Mouse (Mus musculus) T-cell, adult 2 months (primary cell): Measurements from ENCODE around the gene Spn.
A peak's percentile ranks its signal among the peaks of the same experiment; 100 is the strongest.
"Not testable (repeated sequence)": the region's sequence is repeated elsewhere in the genome, so short reads cannot be mapped to it uniquely, and the experiment has no call there.

Experiments
- DNase-seq: peaks from one replicate; pipeline ENCODE4 v3.0.0; 2022; ENCODE audit warnings: low spot score

The Spn gene

DNA sequence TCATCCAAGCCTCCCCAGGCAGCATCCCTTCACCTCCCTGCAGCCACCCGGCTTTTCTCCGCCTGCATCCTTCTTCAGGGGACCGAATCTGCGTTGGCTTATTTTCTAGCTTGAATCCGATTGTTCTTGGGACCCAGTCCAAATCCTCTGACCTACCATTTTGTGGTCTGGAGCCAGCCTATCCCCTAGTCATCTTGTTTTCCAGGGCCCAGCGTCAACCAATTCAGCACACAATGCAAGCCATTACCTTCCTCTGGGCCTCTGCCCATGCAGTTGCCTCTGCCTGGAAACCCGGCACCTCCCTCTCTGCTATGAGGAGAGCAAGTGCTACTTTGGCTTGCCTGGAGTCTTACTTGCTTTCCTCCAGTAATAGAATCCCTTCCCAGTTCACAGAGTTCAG, 32.1 kb downstream of the Spn start:
- DNase-seq, result no peak

DNA sequence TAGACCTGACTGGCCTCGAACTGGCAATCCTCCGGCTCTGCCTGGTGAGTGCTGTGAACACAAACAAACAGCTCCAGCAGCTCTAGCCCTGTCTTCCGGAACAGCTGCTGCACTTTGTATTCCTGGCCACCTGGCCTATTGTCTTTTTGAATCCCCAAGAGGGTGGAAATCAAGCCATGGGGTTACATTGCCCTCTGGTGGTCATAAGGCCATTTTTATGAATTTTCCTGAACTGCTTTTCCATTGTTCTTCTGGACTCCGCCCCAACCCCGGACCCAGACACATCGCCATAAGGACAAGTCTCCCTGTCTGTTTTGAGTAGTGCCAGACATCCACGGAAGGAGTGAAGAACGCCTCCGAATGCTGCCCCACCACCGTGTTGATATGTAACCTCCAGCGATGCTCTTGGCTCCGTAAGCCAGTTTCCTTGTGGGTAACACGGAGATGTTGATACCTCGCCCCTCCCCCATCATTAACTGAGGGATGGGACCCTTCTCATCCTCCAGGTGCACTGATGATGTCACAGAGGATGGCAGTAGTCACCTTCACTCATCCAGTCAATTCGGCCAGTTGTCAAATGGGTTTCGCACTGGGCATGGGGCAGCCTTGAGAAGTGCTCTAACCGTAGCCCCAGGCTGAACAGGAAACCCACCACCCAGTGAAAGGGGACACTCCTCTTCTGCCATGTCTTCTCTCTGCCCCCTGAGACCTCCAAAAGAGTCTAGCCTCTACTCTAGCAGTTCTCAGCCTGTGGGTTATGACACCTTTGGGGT, 32.9 kb downstream of the Spn start:
- peak; percentile 84 for DNase-seq

DNA sequence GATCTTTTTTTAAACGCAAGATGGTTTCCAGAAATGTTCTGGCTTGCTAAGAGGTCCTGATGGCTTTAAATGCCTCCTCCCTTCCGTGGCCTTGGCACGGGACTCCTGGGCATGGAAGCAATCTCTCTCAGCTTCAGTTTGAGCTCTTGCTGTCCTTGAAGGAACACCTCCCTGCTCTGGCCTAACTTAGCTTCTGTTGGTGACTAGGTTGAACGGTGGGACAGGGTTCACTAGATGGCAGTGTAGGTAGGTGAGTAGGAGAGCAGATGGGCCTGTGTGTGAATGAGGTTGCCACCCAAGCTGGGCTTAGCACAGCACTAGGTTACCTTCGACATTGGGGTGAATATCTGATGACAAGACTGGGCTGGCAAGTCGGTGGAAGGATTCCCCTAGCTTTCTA, 33.7 kb downstream of the Spn start:
- DNase-seq, result peak; percentile 37

DNA sequence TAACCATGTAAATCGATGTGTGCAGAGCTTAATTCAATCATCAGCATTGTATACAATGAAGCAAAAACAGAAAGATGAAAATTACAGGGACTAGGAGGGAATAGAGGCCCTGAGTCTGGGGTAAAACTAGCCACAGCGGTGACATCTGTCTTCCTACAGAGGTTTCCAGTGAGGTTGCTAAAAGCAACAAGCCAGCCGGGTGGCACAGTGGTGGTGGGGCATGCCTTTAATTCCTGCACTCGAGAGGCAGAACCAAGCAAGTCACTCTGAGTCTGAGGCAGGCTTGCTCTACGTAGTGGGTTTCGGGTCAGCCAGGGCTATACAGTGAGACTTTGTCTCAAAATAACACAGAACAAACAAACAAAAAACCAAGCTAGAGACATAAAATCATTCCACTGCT, 35.5 kb downstream of the Spn start:
- no peak for DNase-seq

DNA sequence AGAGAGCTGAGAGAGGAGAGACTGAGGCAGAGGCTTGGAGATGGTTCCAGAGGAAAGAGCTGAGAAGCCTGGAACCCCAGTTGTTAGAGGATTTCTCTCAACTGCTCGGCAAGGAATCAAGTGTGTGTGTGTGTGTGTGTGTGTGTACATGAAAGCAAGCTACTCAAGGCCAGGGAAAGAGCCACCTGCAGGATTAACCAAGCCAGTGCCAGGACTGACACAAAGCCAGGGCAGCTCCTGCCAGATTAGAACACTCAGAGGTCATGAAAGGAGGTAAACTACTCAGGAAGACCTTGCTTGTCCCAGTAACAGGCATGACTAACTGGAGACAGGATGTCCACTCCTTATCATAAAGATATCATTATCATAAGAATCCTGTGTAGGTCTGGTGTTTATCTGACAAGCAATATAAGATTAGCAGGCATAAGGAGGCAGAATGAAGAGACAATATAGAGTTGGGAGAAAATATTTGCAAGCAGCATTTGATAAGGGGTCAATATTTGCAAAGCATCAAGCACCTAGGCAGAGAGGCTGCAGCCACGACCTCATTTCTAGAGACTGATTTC, 36.1 kb downstream of the Spn start:
- DNase-seq, result no peak

DNA sequence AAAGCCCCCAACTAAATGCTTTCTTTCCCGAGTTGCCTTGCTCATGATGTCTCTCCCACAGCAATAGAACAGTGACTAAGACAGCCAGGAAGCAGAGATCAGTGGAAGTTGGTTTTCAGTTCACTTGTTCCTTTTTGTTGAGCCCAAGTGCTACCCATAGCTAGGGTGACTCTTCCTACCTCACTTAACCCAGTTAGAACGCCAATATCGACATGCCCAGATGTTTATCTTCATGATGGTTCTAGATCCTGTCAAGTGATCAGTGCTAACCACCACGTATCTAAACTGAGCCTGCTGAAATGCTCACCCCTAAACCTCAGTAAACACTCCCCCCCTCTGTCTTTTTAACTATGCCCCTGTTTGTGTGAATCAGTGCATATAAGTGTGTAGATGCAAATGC, 38.1 kb downstream of the Spn start:
- DNase-seq, result no peak

DNA sequence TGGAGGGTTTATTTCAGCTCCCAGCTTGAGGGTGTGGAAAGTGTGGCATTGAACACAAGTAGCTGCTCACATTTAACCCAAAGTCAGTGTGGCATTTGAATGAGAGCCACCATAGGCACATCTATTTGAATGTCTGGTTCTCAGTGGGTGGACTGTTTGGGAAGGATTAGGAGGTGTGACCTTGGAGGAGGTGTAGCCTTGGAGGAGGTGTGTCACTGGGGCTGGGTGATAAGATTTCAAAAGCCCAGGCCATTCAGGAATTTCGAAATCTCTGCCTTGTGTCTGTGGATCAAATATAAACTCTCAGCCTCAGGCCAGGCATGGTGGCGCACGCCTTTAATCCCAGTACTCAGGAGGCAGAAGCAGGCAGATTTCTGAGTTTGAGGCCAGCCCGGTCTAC, 38.7 kb downstream of the Spn start:
- DNase-seq, result no peak

DNA sequence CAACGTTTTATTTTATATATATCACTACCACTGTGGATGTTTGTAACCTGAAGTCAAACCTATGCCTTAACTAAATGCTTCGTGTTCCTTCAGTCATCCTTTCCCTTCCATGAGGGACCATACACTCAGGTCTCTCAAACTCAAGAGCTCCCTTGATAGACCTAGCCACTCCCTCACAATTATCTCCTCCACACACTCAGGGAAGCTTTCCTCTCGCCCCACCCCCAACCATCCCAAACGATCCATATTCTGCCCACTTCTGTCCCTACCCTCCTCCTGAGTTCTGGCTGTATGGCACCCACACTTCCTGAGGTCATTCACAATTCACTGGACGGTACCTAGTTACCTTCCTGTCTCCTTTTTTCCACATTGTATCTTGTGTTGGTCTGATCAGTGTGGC, 39.1 kb downstream of the Spn start:
- no peak for DNase-seq

DNA sequence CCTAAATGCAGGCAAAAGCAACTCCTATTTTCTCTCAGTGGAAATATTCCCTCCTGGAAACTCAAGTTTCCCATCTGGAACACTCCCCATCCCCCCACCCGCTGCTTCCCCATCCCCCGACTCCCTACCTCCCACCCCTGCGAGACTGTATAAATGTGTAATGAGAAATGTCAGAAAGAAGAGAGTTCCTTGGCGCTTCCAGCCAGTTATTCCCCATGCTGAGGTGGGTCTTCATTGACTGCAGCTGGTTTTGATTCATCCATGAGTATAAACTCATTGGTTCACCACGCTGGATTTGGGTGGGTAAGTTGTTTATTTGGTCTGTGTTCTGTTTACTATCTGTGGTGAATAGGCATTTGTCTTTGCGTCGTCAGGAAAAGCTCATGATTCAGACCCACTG, 41.2 kb downstream of the Spn start:
- DNase-seq, result no peak

DNA sequence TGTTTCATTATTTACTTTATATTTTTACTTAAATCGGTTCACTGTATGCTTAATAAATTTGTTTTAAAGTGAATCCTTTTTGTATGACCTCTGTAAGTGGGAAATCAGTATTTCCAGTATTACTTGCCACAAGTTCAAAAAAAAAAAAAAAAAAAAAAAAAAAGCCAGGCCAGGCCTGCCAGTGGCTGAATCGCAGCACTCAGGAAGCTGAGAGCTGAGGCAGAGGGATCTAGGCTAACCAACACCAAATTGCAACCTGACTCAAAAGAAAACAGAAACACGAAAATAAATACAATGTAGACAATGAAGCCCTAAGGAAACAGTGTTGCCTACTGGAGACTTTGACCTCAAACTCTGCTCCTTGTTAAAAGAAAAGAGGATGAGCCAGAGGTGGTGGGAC, 43.7 kb downstream of the Spn start:
- DNase-seq, result no peak

DNA sequence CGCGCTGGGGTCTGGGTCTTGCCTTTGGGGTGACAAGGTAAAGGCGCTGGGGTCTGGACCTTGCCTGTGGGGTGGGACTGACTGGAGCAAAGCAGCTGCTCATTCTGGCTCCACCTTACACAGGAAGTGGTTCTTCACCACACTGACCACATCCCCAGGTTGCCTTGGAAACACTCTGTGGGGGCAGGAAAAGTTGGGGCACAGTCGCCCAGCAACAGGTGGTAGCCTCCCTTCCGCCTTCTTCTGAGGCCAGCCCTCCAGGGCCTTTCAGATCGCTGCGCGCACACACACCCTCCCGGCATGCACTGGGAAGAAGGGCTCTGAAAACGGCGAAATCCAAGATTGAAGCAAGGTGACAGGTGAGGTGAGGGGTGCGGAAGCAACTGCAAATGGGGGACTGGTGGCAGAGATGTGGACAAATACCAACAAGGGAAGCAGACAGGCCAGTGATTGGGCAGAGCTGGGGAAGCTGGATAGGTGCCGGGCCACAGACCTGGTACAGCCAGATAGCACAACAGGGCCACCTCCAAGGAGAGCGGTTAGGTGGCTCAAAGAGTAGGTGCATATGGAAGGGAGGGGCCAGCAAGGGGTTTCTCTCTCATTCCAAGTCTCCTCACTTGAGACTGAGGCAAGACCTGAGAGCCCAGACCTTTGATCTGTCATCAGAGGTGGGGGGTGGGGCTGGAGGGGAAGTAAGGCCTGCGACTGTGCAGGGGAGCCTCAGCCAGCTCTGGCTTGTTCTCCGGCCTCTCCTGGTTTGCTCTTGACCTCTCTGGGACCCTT, 46.3 kb downstream of the Spn start, which contains the start of gene AI467606:
Gene AI467606, plus strand, starts transcription at position 246 of the 783 bp plus-strand sequence.
- peak; percentile 99 for DNase-seq

DNA sequence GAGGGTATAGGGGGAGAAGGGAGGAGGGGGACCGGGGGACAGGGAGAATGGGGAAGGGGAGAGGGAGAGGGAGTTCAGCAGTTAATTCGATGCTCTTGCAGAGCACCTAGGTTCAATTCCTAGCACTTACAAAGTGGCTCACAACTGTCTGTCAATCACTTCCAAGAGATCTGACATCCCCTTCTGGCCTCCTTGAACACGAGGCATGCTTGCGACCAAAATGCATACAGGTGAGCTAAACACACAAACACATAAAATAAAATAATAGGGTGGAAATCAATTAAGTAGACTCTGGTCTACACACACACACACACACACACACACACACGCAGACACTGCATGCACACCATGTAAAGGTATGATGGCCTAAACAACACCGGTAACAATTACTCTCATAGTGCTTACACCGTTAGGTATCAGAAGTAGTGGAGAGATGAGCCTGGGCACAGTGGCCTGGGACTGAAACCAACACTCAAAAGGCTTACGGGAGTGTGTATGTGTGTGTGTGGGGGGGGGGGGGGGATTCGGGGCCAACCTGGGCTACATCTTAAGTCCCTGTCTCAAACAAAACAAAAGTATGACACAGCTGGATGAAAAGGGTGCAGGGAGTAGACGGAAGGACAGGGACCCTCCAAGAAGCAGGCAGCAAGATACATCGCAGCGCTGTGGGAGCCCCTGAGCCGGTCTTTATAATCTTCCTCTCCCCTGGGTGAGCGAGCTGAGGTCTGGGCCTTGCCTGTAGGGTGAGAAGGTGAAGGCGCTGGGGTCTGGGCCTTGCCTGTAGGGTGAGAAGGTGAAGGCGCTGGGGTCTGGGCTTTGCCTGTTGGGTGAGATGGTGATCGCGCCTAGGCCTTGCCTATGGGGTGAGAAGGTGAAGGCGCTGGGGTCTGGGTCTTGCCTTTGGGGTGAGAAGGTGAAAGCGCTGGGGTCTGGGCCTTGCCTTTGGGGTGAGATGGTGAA, 47.2 kb downstream of the Spn start:
- no peak for DNase-seq

DNA sequence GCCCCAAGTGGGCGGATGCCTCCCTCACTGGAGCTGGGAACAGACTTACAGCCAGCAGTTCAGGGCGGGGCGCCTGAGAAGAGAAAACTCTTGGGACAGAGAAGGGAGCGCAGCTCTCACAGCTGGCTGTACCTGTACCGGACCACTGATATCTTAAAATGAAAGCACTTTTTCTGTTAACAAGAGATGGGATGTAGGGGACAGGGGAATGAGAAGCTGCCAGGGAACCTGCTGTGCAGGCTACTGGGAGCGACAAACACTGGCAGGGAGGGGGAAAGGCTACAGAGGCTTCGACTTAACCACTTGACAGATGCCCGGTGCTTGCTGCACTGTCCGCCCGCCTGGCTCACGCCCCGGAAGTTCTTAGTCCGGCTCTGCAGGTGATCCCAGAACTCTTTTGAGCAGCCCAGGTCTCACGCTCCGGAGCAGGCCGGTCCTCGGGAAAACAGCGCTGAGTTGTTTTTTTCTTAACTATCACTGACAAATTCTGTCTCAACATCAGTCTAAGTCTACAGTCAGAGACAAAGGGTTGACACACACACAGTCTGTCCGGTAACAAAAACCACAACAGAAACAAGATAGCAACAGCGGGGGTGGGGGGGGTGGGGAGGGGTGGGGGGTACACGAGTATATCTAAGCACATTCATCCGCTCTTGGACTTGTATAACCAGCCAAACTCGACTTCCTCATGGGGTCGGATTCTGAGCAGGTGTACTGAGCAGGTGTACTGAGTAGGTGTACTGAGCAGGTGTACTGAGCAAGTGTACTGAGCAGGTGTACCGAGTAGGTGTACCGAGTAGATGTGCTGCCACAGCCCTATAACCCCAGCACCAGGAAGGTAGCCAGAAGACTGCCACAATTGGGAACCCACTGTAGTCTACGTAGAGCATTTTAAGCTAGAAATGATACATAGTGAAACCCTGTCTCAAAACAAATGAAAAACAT, 48.5 kb downstream of the Spn start:
- no peak for DNase-seq

DNA sequence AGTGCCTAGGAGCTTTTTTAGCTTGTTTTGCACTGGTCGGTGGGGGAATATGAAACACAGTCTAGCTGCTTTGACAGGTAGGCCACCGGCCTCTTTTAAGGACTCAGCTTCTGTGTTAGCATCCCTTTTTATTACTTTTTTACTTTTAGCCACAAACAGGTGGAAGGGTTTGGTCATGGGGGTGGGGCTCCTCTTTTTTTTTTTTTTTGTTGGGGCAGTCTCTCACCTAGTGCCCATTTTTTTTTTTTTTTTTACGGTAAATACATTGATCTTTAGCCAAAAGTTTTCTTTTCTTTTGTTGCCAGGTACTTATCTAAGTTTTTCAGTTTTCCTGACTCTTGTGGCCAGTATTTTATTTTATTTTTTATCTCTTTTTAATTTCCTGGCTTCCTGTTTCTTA, 49.5 kb downstream of the Spn start:
- no peak for DNase-seq

DNA sequence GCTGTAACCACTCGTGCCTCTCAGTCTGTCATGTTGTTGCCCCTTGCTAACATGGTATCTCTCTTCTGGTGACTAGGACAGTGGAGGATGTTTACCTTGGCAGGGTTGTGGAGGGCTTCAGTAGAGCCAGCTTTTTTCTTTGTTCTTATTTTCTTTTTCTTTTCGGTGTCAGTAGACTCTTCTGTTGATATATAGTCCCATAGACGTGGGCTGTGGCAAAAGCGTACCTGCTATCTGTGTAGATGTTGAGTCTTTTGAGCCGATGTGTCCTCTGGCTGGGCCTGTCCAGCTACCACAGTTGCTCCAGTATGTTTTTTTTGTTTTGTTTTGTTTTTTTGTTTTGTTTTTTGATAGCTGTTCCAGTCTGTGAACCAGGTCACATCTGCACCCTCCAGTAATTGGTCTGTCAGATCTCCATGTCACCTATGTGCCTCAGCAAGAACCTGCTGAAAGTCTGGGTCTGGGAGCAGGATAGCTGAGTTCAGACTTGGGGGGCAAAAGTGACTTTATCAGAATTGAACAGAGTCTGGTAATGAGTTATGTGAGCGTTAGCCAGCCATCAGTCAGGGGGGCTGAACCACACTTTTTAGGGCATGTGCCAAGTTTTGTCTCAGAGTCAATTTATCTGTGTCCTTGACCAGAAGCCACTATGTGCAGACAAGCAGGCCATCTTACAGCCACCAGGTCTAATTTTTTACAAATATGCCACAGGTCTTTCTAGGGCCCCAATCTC, 50.2 kb downstream of the Spn start, which contains the start of gene Zg16:
Gene Zg16, minus strand, starts transcription at position 51 of the 733 bp plus-strand sequence.
- DNase-seq, result not testable (repeated sequence)

DNA sequence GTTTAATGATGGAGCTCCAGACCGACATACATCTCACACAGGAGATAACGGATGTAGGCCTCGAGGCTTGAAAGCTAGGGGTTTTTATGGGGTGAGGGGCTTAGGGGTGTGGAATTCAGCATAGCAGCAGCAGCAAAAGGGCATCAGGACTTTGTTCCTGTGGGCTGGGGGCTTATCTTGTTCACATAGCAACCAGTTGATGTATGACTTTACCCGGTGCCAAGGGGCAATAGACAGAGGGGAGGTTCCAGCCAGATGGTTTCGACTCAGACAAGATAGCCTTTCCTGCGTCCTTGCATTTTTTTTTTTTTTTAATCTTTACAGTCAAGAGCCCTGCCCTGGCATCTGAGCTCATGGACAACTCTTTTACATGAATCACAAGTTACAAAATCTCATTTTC, 51.9 kb downstream of the Spn start:
- DNase-seq, result not testable (repeated sequence)

DNA sequence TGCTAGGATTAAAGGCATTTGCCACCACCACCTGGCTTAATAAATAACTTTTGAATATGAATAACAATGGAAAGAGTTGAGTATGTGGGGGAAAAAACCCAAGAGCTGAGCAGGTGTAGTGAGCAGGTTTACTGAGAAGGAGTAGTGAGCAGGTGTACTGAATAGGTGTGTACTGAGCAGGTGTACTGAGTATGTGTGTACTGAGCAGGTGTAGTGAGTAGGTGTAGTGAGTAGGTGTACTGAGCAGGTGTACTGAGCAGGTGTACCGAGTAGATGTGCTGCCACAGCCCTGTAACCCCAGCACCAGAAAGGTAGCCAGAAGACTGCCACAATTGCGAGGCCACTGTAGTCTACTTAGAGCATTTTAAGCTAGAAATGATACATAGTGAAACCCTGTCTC, 52.8 kb downstream of the Spn start:
- DNase-seq, result no peak

DNA sequence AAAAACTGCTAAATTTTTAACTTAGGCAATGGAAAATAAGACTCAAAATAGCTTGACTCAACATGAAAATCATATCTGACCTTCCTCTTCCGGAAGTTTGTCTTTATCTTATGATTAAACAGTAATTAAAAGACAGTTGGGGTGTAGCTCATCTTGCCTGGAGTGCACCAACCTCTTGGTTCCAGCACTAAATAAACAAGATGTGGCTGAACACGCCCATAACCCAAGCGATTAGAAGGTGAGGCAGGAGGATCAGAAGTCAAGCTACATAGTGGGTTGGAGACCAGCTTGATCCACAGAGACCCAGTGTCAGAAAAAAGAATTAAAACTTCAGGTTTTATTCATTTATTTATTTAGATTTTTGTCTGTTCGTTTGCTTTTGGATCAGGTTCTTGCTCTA, 53.9 kb downstream of the Spn start:
- DNase-seq, result no peak

DNA sequence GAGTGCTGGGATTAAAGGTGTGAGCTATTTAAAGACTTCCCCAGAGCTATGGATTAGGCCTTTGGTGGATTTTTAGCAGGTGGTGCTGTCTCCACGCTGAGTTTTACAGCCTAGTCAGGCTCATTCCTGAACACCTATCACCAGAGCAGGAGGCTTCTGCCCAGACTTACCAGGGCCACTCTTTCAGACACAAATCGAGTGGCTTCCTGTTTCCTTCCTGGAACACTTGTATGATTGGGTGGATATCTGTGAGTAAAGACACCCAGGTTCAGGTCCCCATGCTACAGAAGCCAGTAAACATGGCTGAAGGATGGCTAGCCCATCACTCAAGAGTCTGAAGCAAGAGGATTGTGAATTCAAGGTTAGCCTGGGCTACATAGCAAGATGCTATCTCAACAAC, 54.6 kb downstream of the Spn start:
- DNase-seq, result no peak

DNA sequence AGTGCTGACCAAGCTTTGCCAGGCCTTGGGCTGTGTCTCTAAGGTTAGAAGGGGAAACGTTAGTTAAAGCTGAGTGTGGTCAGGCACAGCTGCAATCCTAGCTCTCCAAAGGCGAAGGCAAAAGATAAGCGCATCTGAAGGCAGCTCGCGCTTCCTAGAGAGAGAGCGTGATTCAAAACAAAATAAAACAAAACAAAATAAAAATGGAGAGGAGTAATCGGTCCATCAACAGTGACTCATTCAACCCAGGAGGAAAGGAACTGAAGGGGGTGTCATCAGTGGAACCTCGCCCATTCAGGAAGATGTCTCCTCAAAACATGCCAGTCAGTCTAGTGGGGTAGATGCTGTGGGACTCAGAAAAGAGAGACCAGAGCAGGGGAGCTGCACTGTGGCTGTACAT, 55.4 kb downstream of the Spn start:
- DNase-seq, result no peak
